Mouse (Mus musculus) C2C12 (cell line): ENCODE measurements at regions not wholly inside any gene's neighbourhood (a gene's known extent, or its start where the extent isn't known, plus 50 kb on each side); places are given as distances from the start of the nearest gene placed in this dataset.

Experiments used
- CTCF ChIP-seq: IDR thresholded peaks from one replicate; pipeline ENCODE4 v1.5.1; 2011; ENCODE audit not compliant: control insufficient read depth, insufficient read depth, insufficient read length
- MAX ChIP-seq: IDR thresholded peaks from one replicate; pipeline ENCODE4 v1.6.1; 2011; ENCODE audit warnings: mild to moderate bottlenecking, control low read depth
- MYOG ChIP-seq: IDR thresholded peaks from one replicate; pipeline ENCODE4 v1.6.1; 2011; ENCODE audit not compliant: control insufficient read depth, insufficient read length; ENCODE audit errors: extremely low read depth
- USF1 ChIP-seq: IDR thresholded peaks from one replicate; pipeline ENCODE4 v1.6.1; 2011; ENCODE audit warnings: low read depth, mild to moderate bottlenecking, control low read depth, moderate library complexity

DNA sequence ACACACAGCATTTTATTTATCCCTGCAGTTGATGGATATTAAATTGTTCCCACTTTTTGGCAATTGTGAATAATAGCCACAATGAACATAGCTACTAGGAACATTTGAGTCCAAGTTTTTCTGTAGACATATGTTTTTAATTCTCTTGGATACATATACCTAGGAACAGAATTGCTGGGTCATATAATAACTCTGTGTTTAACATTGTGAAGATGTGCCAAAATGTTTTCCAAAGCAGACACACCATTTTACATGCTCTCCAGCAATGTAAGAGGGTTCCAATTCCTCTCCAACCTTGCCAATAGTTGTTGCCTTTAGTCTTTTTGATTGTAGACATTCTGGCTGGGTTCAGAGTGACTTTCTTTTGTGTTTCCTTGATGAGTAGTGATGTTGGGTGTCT, 84.3 kb upstream of the Cdc42ep3 start:
- TF ChIP-seq CTCF (no peak), USF1 (no peak), MYOG (no peak), MAX (no peak)
